8 mouse cellular contexts compared by ENCODE assay signal in genomic region chr9:54068777-54069176, GRCm38 (mm10). TPM values are rescaled to one million over a fixed set of nuclear protein-coding genes. Genes with fewer than 3 reads are reported as not detected.
DNase-seq lines count a peak whose midpoint lies in the region; ATAC-seq lines count a peak whose summit lies in the region.

No protein-coding gene starts in this region.

- H3K4me2 ChIP-seq in intestine, embryonic 15.5 days (replicated peaks): peak overlapping the region; percentile 97

- peaks cover 10% of the 10 kb centered on the region for H3K4me1 ChIP-seq in intestine, embryonic 15.5 days (replicated peaks)

- DNase-seq in adrenal gland, adult 8-10 months: peak; percentile 53
- peak; percentile 81 for DNase-seq in embryo, embryonic 10.5 days (ENCODE audit: low spot score)
- peak; percentile 40 for DNase-seq in gonadal fat pad, adult 2 months (ENCODE audit: low read depth)
- DNase-seq in left cerebral cortex, postnatal 14 days (ENCODE audit: low spot score in 2 of 2): peak; percentile 23 to 55
- DNase-seq in right cerebral cortex, postnatal 14 days: peak; percentile 50

- H3K9ac ChIP-seq in intestine, embryonic 15.5 days: peak overlapping the region; percentile 50

- intact Hi-C loops in left cerebral cortex, postnatal 14 days (cut with DNase I): no loop called here

- peak; percentile 97 for ATAC-seq in intestine, embryonic 15.5 days
- ATAC-seq in megakaryocyte, adult 5-6 weeks (ENCODE audit: poor library complexity, severe bottlenecking): peak; percentile 63
- no peak; the same call in 1 of the 2 replicates for ATAC-seq in monocyte, adult 5-6 weeks (replicated peaks; ENCODE audit: insufficient number of reproducible peaks, low FRiP score, low TSS enrichment, poor library complexity, severe bottlenecking)

- 2% methylated on average over 11 of the region's 11 CpGs for WGBS in intestine, embryonic 15.5 days

- no peaks in the 10 kb centered on the region for H3K36me3 ChIP-seq in intestine, embryonic 15.5 days

- H3K9me3 ChIP-seq in intestine, embryonic 15.5 days: no peaks in the 10 kb centered on the region

- H3K27me3 ChIP-seq in intestine, embryonic 15.5 days (replicated peaks): peaks cover 27% of the 10 kb centered on the region

- H3K27ac ChIP-seq in intestine, embryonic 15.5 days: no peak overlapping the region

- H3K4me3 ChIP-seq in intestine, embryonic 15.5 days (replicated peaks): peak overlapping the region; percentile 50

RNA-seq across cellular contexts. Expression of gene Tnfaip8l3, which starts 0.6 kb away (rescaled TPM):
- under 1 TPM; 0.10 to 0.62 (median 0.28) TPM for total RNA-seq in adrenal gland, adult 8-10 months (2022)
- polyA plus RNA-seq in gonadal fat pad, adult 2 months (2012; rRNA removed): 0.35 and 0.37 TPM in 2 replicates
- polyA plus RNA-seq in intestine, embryonic 15.5 days (2015; fragmentation: Nextera tagmentation; extraction: Ambion mirVana): 0.14 and 0.31 TPM in 2 replicates
- 1 to 10 TPM; 5.1 to 6.5 TPM for total RNA-seq in left cerebral cortex, postnatal 14 days (2021)
- total RNA-seq in megakaryocyte, adult 5-6 weeks (2015): not detected in 2 replicates
- total RNA-seq in megakaryocyte, adult 5-6 weeks (2017): 0.44 TPM in 1 of 2 replicates, not detected in the other
- total RNA-seq in monocyte, adult 5-6 weeks (2017): not detected in 3 replicates
